ENCODE assay signal across 9 mouse cellular contexts in genomic region chr4:129226441-129226963, GRCm38 (mm10). TPM values are rescaled to one million over a fixed set of nuclear protein-coding genes. Genes with fewer than 3 reads are reported as not detected.
DNase-seq lines count a peak whose midpoint lies in the region; ATAC-seq and TF ChIP-seq lines count a peak whose summit lies in the region.
"Had no signal": no experiment of that assay in that cellular context is flagged by ENCODE, and none has a peak within 500 bp of the region (broad histone marks: within the 10 kb centered on the region; RNA-seq: fewer than 3 reads in every experiment).

No protein-coding gene starts in this region.

- peak overlapping the region; percentile 52; the same call in 1 of the 2 replicates for H3K4me2 ChIP-seq in heart, embryonic 14.5 days (ENCODE audit: low read length)
- H3K4me2 ChIP-seq in embryonic facial prominence, embryonic 12.5 days (replicated peaks) = peak overlapping the region; percentile 40
- H3K4me2 ChIP-seq in neural tube, embryonic 12.5 days (replicated peaks) = peak overlapping the region; percentile 67

- no peak for ATAC-seq in heart, embryonic 14.5 days (ENCODE audit: insufficient number of reproducible peaks, insufficient read depth, low FRiP score, low read depth)
- ATAC-seq in embryonic facial prominence, embryonic 12.5 days (ENCODE audit: insufficient number of reproducible peaks, insufficient read depth, low FRiP score, low TSS enrichment) = peak; percentile 42; the same call in 1 of the 2 replicates
- ATAC-seq in neural tube, embryonic 12.5 days (ENCODE audit: low FRiP score, low read depth) = no peak

- no peak overlapping the region for H3K27ac ChIP-seq in heart, embryonic 14.5 days (replicated peaks in 1 of 2; ENCODE audit: control insufficient read depth in 1 of 2, insufficient read depth in 1 of 2, low read depth in 2 of 2, low read length in 2 of 2)
- H3K27ac ChIP-seq in embryonic facial prominence, embryonic 12.5 days = peak overlapping the region; percentile 65
- peak overlapping the region; percentile 81 for H3K27ac ChIP-seq in kidney, adult 2 months (ENCODE audit: insufficient read depth, low read depth, low read length)
- H3K27ac ChIP-seq in neural tube, embryonic 12.5 days = 0 out of 2 replicates have a peak overlapping the region, but pooled peaks have one; percentile 10

- TF ChIP-seq POLR2A in kidney, adult 2 months (IDR thresholded peaks at IDR 0.05; ENCODE audit: low read depth, low read length) = no peak

- H3K36me3 ChIP-seq in heart, embryonic 14.5 days (ENCODE audit: control insufficient read depth, insufficient read depth, low read length) = no peaks in the 10 kb centered on the region
- H3K36me3 ChIP-seq in embryonic facial prominence, embryonic 12.5 days = peaks cover 16% of the 10 kb centered on the region; the same call in 1 of the 2 replicates
- H3K36me3 ChIP-seq in kidney, adult 2 months (ENCODE audit: control insufficient read depth, insufficient read depth, low read length) = peaks cover 2% of the 10 kb centered on the region
- H3K36me3 ChIP-seq in neural tube, embryonic 12.5 days = peaks cover 28% of the 10 kb centered on the region

- DNase-seq in heart, postnatal 10 days = no peak
- peak; percentile 73 for DNase-seq in kidney, adult 2 months
- no peak for DNase-seq in adrenal gland, postnatal 4 days (ENCODE audit: low spot score in 2 of 2)
- no peak for DNase-seq in left cerebral cortex, adult 9 months (ENCODE audit: low spot score in 2 of 2)
- no peak for DNase-seq in urinary bladder, postnatal 10 days (ENCODE audit: low spot score)

- intact Hi-C loops in heart, postnatal 10 days (cut with DNase I) = no loop called here

- H3K4me1 ChIP-seq in heart, embryonic 14.5 days (ENCODE audit: control insufficient read depth in 2 of 2, insufficient read depth in 2 of 2, low read length in 2 of 2) = peaks cover 20 to 29% of the 10 kb centered on the region in 2 experiments
- H3K4me1 ChIP-seq in embryonic facial prominence, embryonic 12.5 days = peaks cover 52% of the 10 kb centered on the region
- H3K4me1 ChIP-seq in kidney, adult 2 months (ENCODE audit: control insufficient read depth, insufficient read depth, low read length) = no peaks in the 10 kb centered on the region
- H3K4me1 ChIP-seq in neural tube, embryonic 12.5 days = peaks cover 46% of the 10 kb centered on the region

- H3K4me3 ChIP-seq in heart, embryonic 14.5 days (ENCODE audit: control insufficient read depth in 1 of 2, insufficient read depth in 1 of 2, low read depth in 1 of 2, low read length in 2 of 2) = no peak overlapping the region
- H3K4me3 ChIP-seq in embryonic facial prominence, embryonic 12.5 days = peak overlapping the region; percentile 24
- peak overlapping the region; percentile 59 for H3K4me3 ChIP-seq in kidney, adult 2 months (ENCODE audit: insufficient read depth, low read depth, low read length)
- H3K4me3 ChIP-seq in neural tube, embryonic 12.5 days = peak overlapping the region; percentile 42
- H3K4me3 ChIP-seq: megakaryocyte, embryonic 14.5 days had no signal

- H3K9me3 ChIP-seq in heart, embryonic 14.5 days (ENCODE audit: control insufficient read depth, low read length) = no peaks in the 10 kb centered on the region
- H3K9me3 ChIP-seq in embryonic facial prominence, embryonic 12.5 days = no peaks in the 10 kb centered on the region
- no peaks in the 10 kb centered on the region for H3K9me3 ChIP-seq in neural tube, embryonic 12.5 days

- TF ChIP-seq CTCF in kidney, adult 2 months (conservative IDR thresholded peaks at IDR 0.05; ENCODE audit: insufficient read depth, insufficient read length, low read depth, low read length) = no peak

- WGBS in heart, embryonic 14.5 days = 17% methylated on average over 5 of the region's 5 CpGs
- WGBS in embryonic facial prominence, embryonic 12.5 days = 10% methylated on average over 5 of the region's 5 CpGs
- WGBS in kidney, adult 2 months = 40% methylated on average over 5 of the region's 5 CpGs
- WGBS in neural tube, embryonic 12.5 days = 48% methylated on average over 5 of the region's 5 CpGs

- peak overlapping the region; percentile 27; the same call in 1 of the 2 replicates for H3K9ac ChIP-seq in heart, embryonic 14.5 days (ENCODE audit: low read length)
- no peak overlapping the region; the same call in 1 of the 2 replicates for H3K9ac ChIP-seq in embryonic facial prominence, embryonic 12.5 days
- H3K9ac ChIP-seq in neural tube, embryonic 12.5 days = peak overlapping the region; percentile 58

- peaks cover 92% of the 10 kb centered on the region for H3K27me3 ChIP-seq in heart, embryonic 14.5 days (ENCODE audit: control insufficient read depth, insufficient read depth, low read length)
- H3K27me3 ChIP-seq in embryonic facial prominence, embryonic 12.5 days = peaks cover 29% of the 10 kb centered on the region
- H3K27me3 ChIP-seq in kidney, adult 2 months (replicated peaks; ENCODE audit: control insufficient read depth, insufficient read depth, low read length) = no peaks in the 10 kb centered on the region
- peaks cover 19% of the 10 kb centered on the region for H3K27me3 ChIP-seq in neural tube, embryonic 12.5 days (replicated peaks)

RNA-seq across cellular contexts. Expression of gene C77080, which starts 34.7 kb away (rescaled TPM):
- polyA plus RNA-seq in heart, embryonic 14.5 days (2014; fragmentation: Nextera tagmentation; extraction: Ambion mirVana) = 1.3 and 1.4 TPM in 2 replicates
- 1 to 10 TPM; 4.9 to 5.9 TPM for total RNA-seq in heart, postnatal 10 days (2021)
- polyA plus RNA-seq in embryonic facial prominence, embryonic 12.5 days (2016; fragmentation: Nextera tagmentation; extraction: Ambion mirVana) = 5.2 and 5.6 TPM in 2 replicates
- polyA plus RNA-seq in kidney, adult 2 months (2012; rRNA removed) = 39.3 and 45.5 TPM in 2 replicates
- 4.0 and 4.6 TPM in 2 replicates for polyA plus RNA-seq in neural tube, embryonic 12.5 days (2016; fragmentation: Nextera tagmentation; extraction: Ambion mirVana)
- 10 to 100 TPM; 15.7 to 21.0 TPM for total RNA-seq in adrenal gland, postnatal 4 days (2021)

RNA-seq across cellular contexts. Expression of gene Yars, which starts 36.9 kb away (rescaled TPM):
- polyA plus RNA-seq in heart, embryonic 14.5 days (2014; fragmentation: Nextera tagmentation; extraction: Ambion mirVana) = 46.3 and 51.2 TPM in 2 replicates
- total RNA-seq in heart, postnatal 10 days (2021) = 10 to 100 TPM; 38.8 to 39.2 TPM
- polyA plus RNA-seq in embryonic facial prominence, embryonic 12.5 days (2016; fragmentation: Nextera tagmentation; extraction: Ambion mirVana) = 90.2 and 91.4 TPM in 2 replicates
- 16.3 and 17.4 TPM in 2 replicates for polyA plus RNA-seq in kidney, adult 2 months (2012; rRNA removed)
- 103 and 111 TPM in 2 replicates for polyA plus RNA-seq in neural tube, embryonic 12.5 days (2016; fragmentation: Nextera tagmentation; extraction: Ambion mirVana)
- total RNA-seq in adrenal gland, postnatal 4 days (2021) = 10 to 100 TPM; 79.5 to 80.4 TPM

RNA-seq across cellular contexts. Expression of gene S100pbp, which starts 37.0 kb away (rescaled TPM):
- polyA plus RNA-seq in heart, embryonic 14.5 days (2014; fragmentation: Nextera tagmentation; extraction: Ambion mirVana) = 13.7 and 15.7 TPM in 2 replicates
- 10 to 100 TPM; 18.0 to 21.7 TPM for total RNA-seq in heart, postnatal 10 days (2021)
- 27.9 and 28.7 TPM in 2 replicates for polyA plus RNA-seq in embryonic facial prominence, embryonic 12.5 days (2016; fragmentation: Nextera tagmentation; extraction: Ambion mirVana)
- polyA plus RNA-seq in kidney, adult 2 months (2012; rRNA removed) = 12.6 and 13.6 TPM in 2 replicates
- 20.5 and 21.6 TPM in 2 replicates for polyA plus RNA-seq in neural tube, embryonic 12.5 days (2016; fragmentation: Nextera tagmentation; extraction: Ambion mirVana)
- total RNA-seq in adrenal gland, postnatal 4 days (2021) = 10 to 100 TPM; 42.7 to 44.7 TPM

Comparison
In these comparisons a context has a peak if more than half of its experiments do, and no peak if none do; other contexts are left out.
1. H3K27ac ChIP-seq: peak in embryonic facial prominence, embryonic 12.5 days (single experiment), kidney, adult 2 months (single experiment) and neural tube, embryonic 12.5 days (single experiment); none in heart, embryonic 14.5 days (0 of 2).
2. H3K4me3 ChIP-seq: peak in embryonic facial prominence, embryonic 12.5 days (single experiment), kidney, adult 2 months (single experiment) and neural tube, embryonic 12.5 days (single experiment); none in heart, embryonic 14.5 days (0 of 2).
3. Peak in every context shown above with its lines, with median percentiles within 50 percentile points of each other: H3K4me2 ChIP-seq.